ENCODE assay signal across 8 mouse cellular contexts in the genomic region with DNA sequence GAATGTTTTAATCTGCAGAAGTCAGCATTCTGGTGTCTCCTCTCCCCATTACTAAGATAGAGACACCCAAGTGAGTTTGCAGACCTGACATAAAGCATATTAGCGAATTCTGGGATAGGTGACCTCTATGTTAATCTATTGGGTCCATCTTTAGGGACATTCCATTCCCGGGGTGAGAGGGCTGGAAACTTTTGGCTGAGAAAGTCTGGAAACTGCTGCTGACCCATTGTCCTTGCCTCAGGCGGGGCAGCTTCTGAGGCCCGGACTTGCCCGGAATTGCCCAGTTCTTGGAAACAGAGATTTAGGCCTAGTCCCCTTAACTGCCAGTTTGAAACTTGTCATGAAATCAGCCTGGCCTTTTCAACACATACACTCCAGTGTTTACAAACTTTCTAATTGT. TPM values are rescaled to one million over a fixed set of nuclear protein-coding genes. Genes with fewer than 3 reads are reported as not detected.
DNase-seq lines count a peak whose midpoint lies in the region; ATAC-seq and TF ChIP-seq lines count a peak whose summit lies in the region.

No protein-coding gene starts in this region.

- H3K4me3 ChIP-seq in layer of hippocampus, adult 2 months, result peak overlapping the region; percentile 98
- H3K4me3 ChIP-seq in embryonic facial prominence, embryonic 14.5 days (ENCODE audit: low read depth, low read length), result peak overlapping the region; percentile 98
- H3K4me3 ChIP-seq in midbrain, embryonic 16.5 days (ENCODE audit: low read depth, low read length), result peak overlapping the region; percentile 90

- no peak for ATAC-seq in embryonic facial prominence, embryonic 14.5 days (ENCODE audit: low read depth)
- no peak for ATAC-seq in midbrain, embryonic 16.5 days

- no peaks in the 10 kb centered on the region for H3K9me3 ChIP-seq in embryonic facial prominence, embryonic 14.5 days (ENCODE audit: control insufficient read depth, low read length)
- H3K9me3 ChIP-seq in midbrain, embryonic 16.5 days (replicated peaks; ENCODE audit: control insufficient read depth, low read length, poor library complexity, severe bottlenecking), result no peaks in the 10 kb centered on the region

- H3K4me2 ChIP-seq in embryonic facial prominence, embryonic 14.5 days (ENCODE audit: low read depth, low read length), result peak overlapping the region; percentile 75
- peak overlapping the region; percentile 49 for H3K4me2 ChIP-seq in midbrain, embryonic 16.5 days (ENCODE audit: low read length)

- DNase-seq in layer of hippocampus, adult 2 months (ENCODE audit: low spot score in 2 of 2), result no peak
- DNase-seq in layer of hippocampus, adult 11-12 months (ENCODE audit: low spot score), result no peak
- no peak for DNase-seq in embryonic facial prominence, embryonic 14.5 days (ENCODE audit: low spot score)
- peak; percentile 75 for DNase-seq in kidney, adult 9 months
- no peak for DNase-seq in spleen, postnatal 36 days (ENCODE audit: low spot score in 2 of 2)
- no peak for DNase-seq in urinary bladder, postnatal 10 days (ENCODE audit: low spot score)
- no peak for DNase-seq in layer of hippocampus, postnatal 25 days (ENCODE audit: extremely low spot score in 1 of 2, low spot score in 1 of 2)

- WGBS in embryonic facial prominence, embryonic 14.5 days, result 66% methylated on average over 5 of the region's 5 CpGs
- WGBS in midbrain, embryonic 16.5 days, result 69% methylated on average over 5 of the region's 5 CpGs

- TF ChIP-seq CTCF in layer of hippocampus, adult 2 months (conservative IDR thresholded peaks at IDR 0.05), result no peak

- H3K9ac ChIP-seq in embryonic facial prominence, embryonic 14.5 days (ENCODE audit: low read depth, low read length), result peak overlapping the region; percentile 100; the same call in 1 of the 2 replicates
- peak overlapping the region; percentile 100 for H3K9ac ChIP-seq in midbrain, embryonic 16.5 days (ENCODE audit: low read depth, low read length)

- peaks cover 8% of the 10 kb centered on the region; the same call in 1 of the 2 replicates for H3K4me1 ChIP-seq in embryonic facial prominence, embryonic 14.5 days (ENCODE audit: control insufficient read depth, insufficient read depth, low read length)
- peaks cover 15% of the 10 kb centered on the region for H3K4me1 ChIP-seq in midbrain, embryonic 16.5 days (ENCODE audit: control insufficient read depth, insufficient read depth, low read length)

- H3K36me3 ChIP-seq in embryonic facial prominence, embryonic 14.5 days (ENCODE audit: control insufficient read depth, insufficient read depth, low read length), result peaks cover 26% of the 10 kb centered on the region
- H3K36me3 ChIP-seq in midbrain, embryonic 16.5 days (ENCODE audit: control insufficient read depth, insufficient read depth, low read length), result peaks cover 2% of the 10 kb centered on the region; the same call in 1 of the 2 replicates

- H3K27me3 ChIP-seq in embryonic facial prominence, embryonic 14.5 days (replicated peaks; ENCODE audit: control insufficient read depth, insufficient read depth, low read length), result no peaks in the 10 kb centered on the region
- no peaks in the 10 kb centered on the region for H3K27me3 ChIP-seq in midbrain, embryonic 16.5 days (ENCODE audit: control insufficient read depth, insufficient read depth, low read depth, low read length)

- peak overlapping the region; percentile 100 for H3K27ac ChIP-seq in layer of hippocampus, adult 2 months
- peak overlapping the region; percentile 99; the same call in 1 of the 2 replicates for H3K27ac ChIP-seq in embryonic facial prominence, embryonic 14.5 days (replicated peaks; ENCODE audit: low read depth, low read length)
- H3K27ac ChIP-seq in midbrain, embryonic 16.5 days (ENCODE audit: low read length), result no peak overlapping the region

RNA-seq across cellular contexts. Expression of gene Mdm2, which starts 0.8 kb away (rescaled TPM):
- total RNA-seq in layer of hippocampus, adult 2 months (2021), result 10 to 100 TPM; 55.1 to 66.0 TPM
- 33.8 and 34.1 TPM in 2 replicates for polyA plus RNA-seq in embryonic facial prominence, embryonic 14.5 days (2014; fragmentation: Nextera tagmentation; extraction: Ambion mirVana)
- 53.1 and 55.7 TPM in 2 replicates for polyA plus RNA-seq in midbrain, embryonic 16.5 days (2015; fragmentation: Nextera tagmentation; extraction: Ambion mirVana)
- 10 to 100 TPM; 56.5 to 57.5 TPM for total RNA-seq in layer of hippocampus, postnatal 25 days (2021)

RNA-seq across cellular contexts. Expression of gene Slc35e3, which starts 34.8 kb away (rescaled TPM):
- total RNA-seq in layer of hippocampus, adult 2 months (2021), result 10 to 100 TPM; 31.4 to 33.1 TPM
- 15.5 and 19.4 TPM in 2 replicates for polyA plus RNA-seq in embryonic facial prominence, embryonic 14.5 days (2014; fragmentation: Nextera tagmentation; extraction: Ambion mirVana)
- 34.4 and 34.8 TPM in 2 replicates for polyA plus RNA-seq in midbrain, embryonic 16.5 days (2015; fragmentation: Nextera tagmentation; extraction: Ambion mirVana)
- total RNA-seq in layer of hippocampus, postnatal 25 days (2021), result 10 to 100 TPM; 32.2 to 33.3 TPM
